16 mouse cellular contexts compared by ENCODE assay signal in genomic region chr10:93500864-93501263, GRCm38 (mm10). TPM values are rescaled to one million over a fixed set of nuclear protein-coding genes. Genes with fewer than 3 reads are reported as not detected.
DNase-seq lines count a peak whose midpoint lies in the region; ATAC-seq and TF ChIP-seq lines count a peak whose summit lies in the region.
"Had no signal": no experiment of that assay in that cellular context is flagged by ENCODE, and none has a peak within 500 bp of the region (broad histone marks: within the 10 kb centered on the region; RNA-seq: fewer than 3 reads in every experiment).

No protein-coding gene starts in this region.

- no peak overlapping the region for H3K4me3 ChIP-seq in midbrain, embryonic 15.5 days
- H3K4me3 ChIP-seq in midbrain, embryonic 10.5 days: no peak overlapping the region
- no peak overlapping the region for H3K4me3 ChIP-seq in layer of hippocampus, adult 2 months
- H3K4me3 ChIP-seq: erythroblast, embryonic 14.5 days; heart, embryonic 15.5 days; hindbrain, embryonic 15.5 days had no signal

- no peaks in the 10 kb centered on the region for H3K27me3 ChIP-seq in midbrain, embryonic 15.5 days (replicated peaks)
- H3K27me3 ChIP-seq in midbrain, embryonic 10.5 days (ENCODE audit: low read depth, poor library complexity, severe bottlenecking): no peaks in the 10 kb centered on the region
- H3K27me3 ChIP-seq: heart, embryonic 15.5 days; hindbrain, embryonic 15.5 days had no signal

- H3K4me1 ChIP-seq in midbrain, embryonic 15.5 days: no peaks in the 10 kb centered on the region
- 0 out of 2 replicates have a peak, but pooled peaks cover 5% of the 10 kb centered on the region for H3K4me1 ChIP-seq in midbrain, embryonic 10.5 days
- H3K4me1 ChIP-seq: heart, embryonic 15.5 days; hindbrain, embryonic 15.5 days had no signal

- no peak overlapping the region for H3K9ac ChIP-seq in midbrain, embryonic 15.5 days
- H3K9ac ChIP-seq: heart, embryonic 15.5 days; hindbrain, embryonic 15.5 days had no signal

- no peak overlapping the region for H3K4me2 ChIP-seq in midbrain, embryonic 15.5 days
- H3K4me2 ChIP-seq: heart, embryonic 15.5 days; hindbrain, embryonic 15.5 days had no signal

- ATAC-seq in midbrain, embryonic 15.5 days (replicated peaks): 0 out of 2 replicates have a peak, but pooled peaks have one; percentile 33
- ATAC-seq in granulocyte monocyte progenitor cell, adult 5-6 weeks (replicated peaks; ENCODE audit: poor library complexity, severe bottlenecking): peak; percentile 44

- WGBS in midbrain, embryonic 15.5 days: 45% methylated on average over 10 of the region's 10 CpGs
- WGBS in midbrain, embryonic 10.5 days: 68% methylated on average over 10 of the region's 10 CpGs

- no peak overlapping the region for H3K27ac ChIP-seq in midbrain, embryonic 15.5 days
- H3K27ac ChIP-seq in midbrain, embryonic 10.5 days (replicated peaks): no peak overlapping the region
- no peak overlapping the region for H3K27ac ChIP-seq in layer of hippocampus, adult 2 months
- H3K27ac ChIP-seq: heart, embryonic 15.5 days; hindbrain, embryonic 15.5 days had no signal

- no peak for TF ChIP-seq CTCF in layer of hippocampus, adult 2 months (conservative IDR thresholded peaks at IDR 0.05)

- no peak for DNase-seq in midbrain, embryonic 10.5 days (ENCODE audit: low spot score)
- peak; percentile 50 for DNase-seq in embryo, embryonic 10.5 days (ENCODE audit: low spot score)
- peak; percentile 11 for DNase-seq in naive thymus-derived CD4-positive, alpha-beta T cell, adult 2 months (ENCODE audit: low read depth)
- DNase-seq in layer of hippocampus, adult 2 months (ENCODE audit: low spot score in 2 of 2): no peak
- DNase-seq in urinary bladder, postnatal 10 days (ENCODE audit: low spot score): no peak
- DNase-seq: adrenal gland, adult 8-10 months; cerebellum, postnatal 14 days; kidney, postnatal 4 days; lung, adult 18-20 months; lung, postnatal 4 days had no signal

- no peaks in the 10 kb centered on the region for H3K9me3 ChIP-seq in midbrain, embryonic 15.5 days
- H3K9me3 ChIP-seq in midbrain, embryonic 10.5 days (replicated peaks): no peaks in the 10 kb centered on the region
- H3K9me3 ChIP-seq: heart, embryonic 15.5 days; hindbrain, embryonic 15.5 days had no signal

- H3K36me3 ChIP-seq in midbrain, embryonic 15.5 days (replicated peaks): no peaks in the 10 kb centered on the region
- H3K36me3 ChIP-seq in midbrain, embryonic 10.5 days: no peaks in the 10 kb centered on the region
- H3K36me3 ChIP-seq: heart, embryonic 15.5 days; hindbrain, embryonic 15.5 days had no signal

RNA-seq across cellular contexts. Expression of gene Hal, which starts 12.3 kb away (rescaled TPM):
- 0.35 TPM in 1 of 2 replicates, not detected in the other for polyA plus RNA-seq in midbrain, embryonic 15.5 days (2015; fragmentation: Nextera tagmentation; extraction: Ambion mirVana)
- polyA plus RNA-seq in midbrain, embryonic 10.5 days (2016; fragmentation: Nextera tagmentation; extraction: Ambion mirVana): 0.16 and 0.20 TPM in 2 replicates
- 0.51 and 2.0 TPM in 2 replicates for total RNA-seq in granulocyte monocyte progenitor cell, adult 5-6 weeks (2014; fragmentation: Nextera tagmentation)
- total RNA-seq in granulocyte monocyte progenitor cell, adult 5-6 weeks (2017): 0.57 and 1.2 TPM in 2 replicates
- total RNA-seq in layer of hippocampus, adult 2 months (2021): under 1 TPM; 0.08 to 0.15 TPM
- polyA plus RNA-seq: erythroblast, embryonic 14.5 days had no signal

RNA-seq across cellular contexts. Expression of gene Amdhd1, which starts 39.0 kb away (rescaled TPM):
- 0.06 and 0.11 TPM in 2 replicates for polyA plus RNA-seq in midbrain, embryonic 15.5 days (2015; fragmentation: Nextera tagmentation; extraction: Ambion mirVana)
- 0.22 and 0.25 TPM in 2 replicates for polyA plus RNA-seq in midbrain, embryonic 10.5 days (2016; fragmentation: Nextera tagmentation; extraction: Ambion mirVana)
- total RNA-seq in granulocyte monocyte progenitor cell, adult 5-6 weeks (2014; fragmentation: Nextera tagmentation): not detected in 2 replicates
- total RNA-seq in granulocyte monocyte progenitor cell, adult 5-6 weeks (2017): 0.65 TPM in 1 of 2 replicates, not detected in the other
- under 1 TPM; 0.28 to 0.37 TPM for total RNA-seq in layer of hippocampus, adult 2 months (2021)
- total RNA-seq: neutrophil, adult 5-6 weeks had no signal

RNA-seq across cellular contexts. Expression of gene Ccdc38, which starts 39.6 kb away (rescaled TPM):
- 0.30 and 0.33 TPM in 2 replicates for polyA plus RNA-seq in midbrain, embryonic 15.5 days (2015; fragmentation: Nextera tagmentation; extraction: Ambion mirVana)
- 0.31 and 0.36 TPM in 2 replicates for polyA plus RNA-seq in midbrain, embryonic 10.5 days (2016; fragmentation: Nextera tagmentation; extraction: Ambion mirVana)
- total RNA-seq in granulocyte monocyte progenitor cell, adult 5-6 weeks (2014; fragmentation: Nextera tagmentation): 0.13 TPM in 1 of 2 replicates, not detected in the other
- total RNA-seq in granulocyte monocyte progenitor cell, adult 5-6 weeks (2017): 0.26 and 2.6 TPM in 2 replicates
- total RNA-seq in layer of hippocampus, adult 2 months (2021): not detected
- total RNA-seq: neutrophil, adult 5-6 weeks had no signal
- polyA plus RNA-seq: erythroblast, embryonic 14.5 days had no signal

RNA-seq across cellular contexts. Expression of gene Lta4h, which starts 47.7 kb away (rescaled TPM):
- polyA plus RNA-seq in midbrain, embryonic 15.5 days (2015; fragmentation: Nextera tagmentation; extraction: Ambion mirVana): 84.9 and 85.9 TPM in 2 replicates
- polyA plus RNA-seq in midbrain, embryonic 10.5 days (2016; fragmentation: Nextera tagmentation; extraction: Ambion mirVana): 153 TPM in 2 replicates
- total RNA-seq in granulocyte monocyte progenitor cell, adult 5-6 weeks (2014; fragmentation: Nextera tagmentation): 753 and 1,014 TPM in 2 replicates
- total RNA-seq in granulocyte monocyte progenitor cell, adult 5-6 weeks (2017): 752 and 880 TPM in 2 replicates
- 10 to 100 TPM; 51.4 to 59.6 TPM for total RNA-seq in layer of hippocampus, adult 2 months (2021)

Comparison
In these comparisons a context has a peak if more than half of its experiments do, and no peak if none do; other contexts are left out.
1. DNase-seq: peak in embryo, embryonic 10.5 days (single experiment) and naive thymus-derived CD4-positive, alpha-beta T cell, adult 2 months (single experiment); none in midbrain, embryonic 10.5 days (single experiment), layer of hippocampus, adult 2 months (0 of 2) and urinary bladder, postnatal 10 days (single experiment).